Mouse (Mus musculus) midbrain, embryonic 14.5 days (tissue): ENCODE measurements around the gene Anp32b. TPM values are rescaled to one million over a fixed set of nuclear protein-coding genes. Genes with fewer than 3 reads are reported as not detected.

Source experiments
- ATAC-seq: fragments of 200-750 bp; cut with Nextera tagmentation; 2 replicates; pipeline ENCODE4 v1.8.0; 2017; ENCODE audit warnings: moderate number of reproducible peaks, moderate library complexity; ENCODE audit not compliant: low FRiP score, low TSS enrichment
- DNase-seq: peaks from one replicate; pipeline ENCODE4 v3.0.0-alpha.2; 2015
- H3K27ac ChIP-seq: fragments of 300-500 bp; sonication (generic); replicated peaks from 2 replicates; pipeline ENCODE4 v1.5.1; 2014; ENCODE audit warnings: mild to moderate bottlenecking, low read depth, low read length, moderate library complexity
- H3K27me3 ChIP-seq: fragments of 300-500 bp; sonication (generic); 2 replicates; pipeline ENCODE4 v1.6.1; 2014; ENCODE audit warnings: low read length, control low read depth, mixed read lengths; ENCODE audit not compliant: control insufficient read depth, insufficient read depth
- H3K36me3 ChIP-seq: fragments of 300-500 bp; sonication (generic); 2 replicates; pipeline ENCODE4 v1.6.1; 2014; ENCODE audit warnings: low read length, control low read depth; ENCODE audit not compliant: control insufficient read depth, insufficient read depth
- H3K4me1 ChIP-seq: fragments of 300-500 bp; sonication (generic); 2 replicates; pipeline ENCODE4 v1.6.1; 2014; ENCODE audit warnings: mild to moderate bottlenecking, antibody characterized with exemption, low read length, control low read depth; ENCODE audit not compliant: control insufficient read depth, insufficient read depth
- H3K4me2 ChIP-seq: fragments of 300-500 bp; sonication (generic); 2 replicates; pipeline ENCODE4 v1.6.1; 2014; ENCODE audit warnings: mild to moderate bottlenecking, low read length, moderate library complexity
- H3K4me3 ChIP-seq: fragments of 300-500 bp; sonication (generic); replicated peaks from 2 replicates; pipeline ENCODE4 v1.5.1; 2014; ENCODE audit warnings: low read depth, low read length
- H3K9ac ChIP-seq: fragments of 300-500 bp; sonication (generic); replicated peaks from 2 replicates; pipeline ENCODE4 v1.6.1; 2014; ENCODE audit warnings: mild to moderate bottlenecking, low read length, moderate library complexity
- H3K9me3 ChIP-seq: fragments of 300-500 bp; sonication (generic); 2 replicates; pipeline ENCODE4 v1.6.1; 2016; ENCODE audit warnings: low read length, control low read depth, mixed read lengths; ENCODE audit not compliant: control insufficient read depth
- WGBS: fragments of 180-500 bp; shearing (Covaris S2); extraction: QIAGEN DNeasy Blood & Tissue Kit; methylation state at CpG from one replicate; pipeline ENCODE4 v1.1.7; 2014; 5-methylcytosine and 5-hydroxymethylcytosine counted together
- polyA plus RNA-seq: library from polyadenylated mRNA; unstranded; fragments of >200 nt; fragmentation: Nextera tagmentation; extraction: Ambion mirVana; gene quantifications from 2 replicates; pipeline ENCODE4 v1.2.1, GENCODE M21; 2014

The Anp32b gene
- polyA plus RNA-seq, 1 experiment from 2014 or later: 70.4 TPM

DNA sequence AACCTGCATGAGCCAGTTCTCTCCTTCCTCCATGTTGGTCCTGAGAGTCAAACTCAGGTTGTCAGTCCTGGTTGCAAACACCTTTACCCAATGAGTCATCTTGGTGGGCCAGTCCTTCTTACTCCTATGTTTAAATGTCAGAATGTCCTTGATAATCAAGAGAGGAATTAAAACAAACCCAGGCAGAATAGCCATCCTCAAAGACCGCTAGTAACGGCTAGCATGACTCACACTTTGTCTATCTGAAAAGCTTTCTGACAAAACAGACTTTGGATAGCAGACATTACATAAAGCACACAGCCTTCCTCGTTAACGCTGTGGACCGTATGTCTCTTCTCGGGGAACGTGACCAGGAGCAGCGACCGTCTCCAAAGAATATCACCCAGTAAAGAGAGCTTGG lies 31.9 kb upstream of the Anp32b start:
- Histone ChIP-seq H3K4me3 (no peak overlapping the region), H3K9me3 (no peaks in the 10 kb centered on the region), H3K27me3 (no peaks in the 10 kb centered on the region), H3K4me1 (no peaks in the 10 kb centered on the region), H3K4me2 (no peak overlapping the region), H3K36me3 (no peaks in the 10 kb centered on the region), H3K9ac (no peak overlapping the region), H3K27ac (no peak overlapping the region)
- ATAC-seq: no peak
- 92% methylated on average over 9 of the region's 9 CpGs for WGBS
- no peak for DNase-seq

DNA sequence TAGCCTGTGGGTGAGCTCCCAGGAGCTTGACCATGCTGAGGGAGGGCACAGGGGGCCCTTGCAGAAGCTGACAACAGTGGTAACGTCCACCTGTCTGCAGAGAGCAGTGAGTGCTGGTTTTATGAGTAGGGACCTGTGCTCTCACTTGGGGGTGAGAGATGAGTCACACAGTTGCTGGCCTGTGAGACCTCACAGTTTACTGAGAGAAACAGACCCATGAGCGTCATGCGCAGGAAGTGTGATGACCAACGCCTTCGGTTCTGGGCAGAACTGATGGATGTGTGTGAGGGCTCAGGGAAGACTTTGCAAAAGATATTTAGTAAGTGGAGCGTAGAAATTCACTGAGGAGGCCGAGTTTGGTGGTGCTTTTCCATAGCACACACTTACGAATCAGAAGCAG lies 28.1 kb upstream of the Anp32b start:
- Histone ChIP-seq H3K4me1 (no peaks in the 10 kb centered on the region), H3K4me2 (no peak overlapping the region), H3K27ac (no peak overlapping the region), H3K27me3 (no peaks in the 10 kb centered on the region), H3K9me3 (no peaks in the 10 kb centered on the region), H3K36me3 (no peaks in the 10 kb centered on the region), H3K4me3 (no peak overlapping the region), H3K9ac (no peak overlapping the region)
- DNase-seq: no peak
- WGBS: 85% methylated on average over 8 of the region's 8 CpGs
- no peak for ATAC-seq

DNA sequence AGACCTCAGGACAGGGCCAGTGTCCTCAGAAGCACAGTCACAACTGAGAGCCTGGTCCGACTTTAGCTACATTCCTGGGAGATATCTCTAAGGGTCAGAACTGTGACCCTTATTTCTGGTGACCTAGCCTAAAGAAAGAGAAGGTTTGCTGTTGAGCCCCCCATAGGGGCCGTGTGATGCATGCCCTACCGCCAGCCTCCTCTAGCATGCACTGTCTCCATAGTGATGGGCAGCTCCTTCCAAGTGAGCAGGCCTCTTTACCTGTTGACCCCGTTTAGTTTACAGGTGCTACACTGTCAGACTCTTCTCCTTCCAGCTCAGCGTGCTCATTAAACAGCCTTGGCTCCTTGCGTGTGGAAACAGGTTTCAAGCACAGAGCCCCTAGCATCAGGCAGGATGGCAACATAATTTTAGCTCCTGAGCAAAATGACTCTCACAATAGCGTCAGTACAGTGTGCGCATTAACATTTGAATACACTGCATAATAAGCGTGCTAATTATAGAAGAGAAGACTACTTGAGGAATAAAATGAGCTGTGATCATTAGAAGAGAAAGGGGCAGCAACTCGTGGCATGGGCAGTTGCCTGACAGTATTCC lies 21.7 kb upstream of the Anp32b start:
- ATAC-seq (no peak), DNase-seq (peak; percentile 11)
- no peaks in the 10 kb centered on the region for H3K36me3 ChIP-seq
- H3K27me3 ChIP-seq: no peaks in the 10 kb centered on the region
- H3K9ac ChIP-seq: no peak overlapping the region
- H3K4me2 ChIP-seq: no peak overlapping the region
- H3K9me3 ChIP-seq: no peaks in the 10 kb centered on the region
- WGBS: 47% methylated on average over 10 of the region's 10 CpGs
- no peaks in the 10 kb centered on the region for H3K4me1 ChIP-seq
- no peak overlapping the region for H3K27ac ChIP-seq
- H3K4me3 ChIP-seq: no peak overlapping the region

DNA sequence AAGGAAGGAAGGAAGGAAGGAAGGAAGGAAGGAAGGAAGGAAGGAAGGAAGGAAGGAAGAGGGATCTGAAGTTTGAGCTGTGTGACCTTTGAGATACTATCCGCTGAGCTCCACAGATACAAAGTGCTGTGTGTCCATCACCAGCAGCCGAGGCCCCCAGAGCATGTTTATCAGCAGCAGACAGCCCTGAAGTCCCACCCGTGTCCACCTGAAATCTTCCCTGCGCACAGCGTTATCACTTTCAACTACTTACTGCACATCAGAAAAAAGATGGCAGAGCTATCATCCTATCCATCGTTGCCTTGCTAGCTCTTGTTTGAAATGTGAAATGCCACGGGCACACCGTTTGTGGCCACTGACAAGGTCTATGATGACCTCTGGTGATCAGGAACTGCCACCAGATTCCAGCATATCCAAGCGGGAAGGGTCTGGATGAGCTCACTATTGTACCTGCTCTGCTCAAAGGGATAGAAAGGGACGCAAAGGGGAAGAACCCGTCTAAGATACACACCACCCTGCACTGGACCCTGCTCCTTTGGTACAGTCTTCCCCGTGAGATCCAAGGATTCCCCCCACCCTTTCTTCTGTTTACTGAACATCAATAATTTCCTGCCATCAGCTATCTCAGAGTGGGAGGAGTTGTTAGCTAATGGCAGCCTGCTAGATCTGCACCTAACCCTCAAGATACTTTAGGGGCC lies 18.2 kb upstream of the Anp32b start:
- no peaks in the 10 kb centered on the region for H3K9me3 ChIP-seq

DNA sequence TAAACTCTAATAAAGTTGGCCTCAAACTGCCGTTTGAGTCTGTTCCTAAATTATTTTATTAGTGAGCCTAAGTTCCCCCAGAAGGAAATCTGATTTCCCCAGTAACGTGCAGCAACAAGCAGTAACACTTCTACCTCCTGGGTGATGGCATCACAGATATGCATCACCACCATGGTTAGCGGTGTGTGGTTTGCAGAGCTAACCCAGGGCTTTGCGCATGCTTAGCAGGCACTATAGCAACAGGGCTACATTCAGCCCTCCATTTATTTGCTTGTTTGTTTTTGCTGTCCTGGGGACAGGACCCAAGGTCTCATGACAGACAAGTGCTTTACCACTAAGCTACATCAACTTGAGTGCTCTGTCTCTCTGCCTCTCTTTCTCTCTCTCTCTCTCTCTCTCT lies 8.2 kb upstream of the Anp32b start:
- no peak for ATAC-seq
- Histone ChIP-seq H3K9ac (no peak overlapping the region), H3K4me1 (no peaks in the 10 kb centered on the region), H3K4me2 (no peak overlapping the region), H3K9me3 (no peaks in the 10 kb centered on the region), H3K36me3 (no peaks in the 10 kb centered on the region), H3K27me3 (no peaks in the 10 kb centered on the region), H3K4me3 (no peak overlapping the region), H3K27ac (no peak overlapping the region)
- no peak for DNase-seq
- 74% methylated on average over 4 of the region's 4 CpGs for WGBS

More for the DNA sequence above, 18.2 kb upstream of the Anp32b start:
- Histone ChIP-seq H3K27ac (no peak overlapping the region), H3K36me3 (no peaks in the 10 kb centered on the region), H3K4me1 (no peaks in the 10 kb centered on the region), H3K9ac (no peak overlapping the region), H3K4me2 (no peak overlapping the region), H3K4me3 (no peak overlapping the region), H3K27me3 (no peaks in the 10 kb centered on the region)
- ATAC-seq (no peak), DNase-seq (no peak)
- WGBS: 94% methylated on average over 12 of the region's 12 CpGs

DNA sequence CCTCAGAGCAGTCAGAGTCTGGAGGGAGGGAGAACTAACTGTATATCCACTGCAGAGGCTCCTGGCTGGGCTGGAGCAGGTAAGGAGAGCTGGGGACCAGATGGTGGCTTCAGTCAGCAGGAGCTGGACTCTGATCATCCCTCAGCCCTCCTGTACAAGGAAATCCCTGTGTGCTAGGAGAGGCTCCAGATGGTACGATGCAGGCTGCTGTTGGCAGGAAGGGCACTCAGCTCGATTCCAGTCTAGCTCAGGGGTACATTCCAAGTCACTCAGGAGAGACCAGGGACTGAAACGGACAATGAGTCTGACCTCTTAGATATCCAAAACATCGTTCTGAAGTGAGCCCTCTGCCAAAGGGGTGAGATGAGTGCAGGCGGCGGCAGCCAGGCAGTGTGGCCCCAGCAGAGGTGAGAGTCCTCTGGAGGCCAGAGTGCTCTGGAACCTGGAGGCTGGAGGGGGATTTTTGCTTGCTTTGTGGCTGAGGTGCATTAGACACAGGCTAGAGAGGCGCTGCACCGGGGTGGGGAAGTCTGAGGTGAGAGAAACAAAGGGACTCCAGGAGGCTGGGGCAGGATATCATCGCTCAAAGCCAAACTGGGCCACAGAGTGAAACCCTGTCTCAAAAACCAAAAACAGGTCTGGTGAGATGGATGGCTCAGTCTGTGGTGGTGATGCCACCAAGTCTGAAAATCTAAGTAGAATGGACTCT lies 5.3 kb upstream of the Anp32b start:
- H3K9me3 ChIP-seq: no peaks in the 10 kb centered on the region
- no peak overlapping the region for H3K4me2 ChIP-seq
- DNase-seq: no peak
- no peak overlapping the region for H3K9ac ChIP-seq
- WGBS: 54% methylated on average over 9 of the region's 9 CpGs
- no peaks in the 10 kb centered on the region for H3K27me3 ChIP-seq
- H3K27ac ChIP-seq: no peak overlapping the region
- no peak for ATAC-seq
- H3K4me3 ChIP-seq: no peak overlapping the region
- H3K4me1 ChIP-seq: no peaks in the 10 kb centered on the region
- no peaks in the 10 kb centered on the region for H3K36me3 ChIP-seq

DNA sequence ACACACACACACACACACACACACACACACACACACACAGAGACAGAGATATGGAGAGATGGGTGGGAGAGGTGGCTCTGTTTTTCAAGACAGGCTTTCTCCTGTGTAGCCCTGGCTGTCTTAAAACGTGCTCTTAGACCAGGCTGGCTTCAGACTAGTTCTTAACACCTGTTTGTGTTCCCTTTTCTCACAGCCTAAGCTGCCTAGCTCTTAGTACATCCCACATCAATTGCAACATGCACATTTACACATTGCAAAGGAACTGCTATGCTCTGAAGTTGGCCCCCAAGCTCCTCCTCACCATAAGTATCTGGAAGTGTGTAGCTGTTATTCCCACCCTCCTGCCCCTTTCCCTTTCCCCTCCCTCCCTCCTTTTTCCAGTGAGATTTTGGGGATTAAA lies 3.2 kb upstream of the Anp32b start:
- WGBS: 78% methylated on average over 1 of the region's 1 CpGs
- Histone ChIP-seq H3K9ac (no peak overlapping the region), H3K27me3 (no peaks in the 10 kb centered on the region), H3K4me2 (no peak overlapping the region), H3K4me1 (peaks cover 2% of the 10 kb centered on the region; the same call in 1 of the 2 replicates), H3K36me3 (no peaks in the 10 kb centered on the region), H3K27ac (no peak overlapping the region), H3K4me3 (no peak overlapping the region), H3K9me3 (no peaks in the 10 kb centered on the region)
- ATAC-seq (no peak), DNase-seq (no peak)

DNA sequence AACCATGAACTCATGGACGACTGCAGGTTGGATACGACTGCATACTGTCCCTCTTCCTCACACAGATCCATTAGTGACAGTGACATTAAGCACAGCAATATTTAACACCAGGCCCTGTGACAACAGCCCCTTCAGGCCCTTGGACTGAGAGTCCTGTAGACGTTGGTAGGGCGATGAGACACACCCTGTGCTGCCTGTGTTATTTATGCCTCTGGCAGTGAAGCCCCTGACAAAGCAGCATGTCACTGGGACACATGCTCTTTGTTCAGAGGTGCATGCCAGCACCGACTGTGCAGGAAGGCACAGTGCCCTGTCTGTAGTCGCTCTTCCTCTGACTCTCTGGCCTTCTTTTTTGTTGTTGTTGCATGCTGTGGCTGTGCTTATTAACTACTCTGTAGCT lies 1.8 kb upstream of the Anp32b start:
- no peak for DNase-seq
- ATAC-seq: no peak
- Histone ChIP-seq H3K27me3 (no peaks in the 10 kb centered on the region), H3K27ac (no peak overlapping the region), H3K9me3 (no peaks in the 10 kb centered on the region), H3K4me1 (peaks cover 13% of the 10 kb centered on the region; the same call in 1 of the 2 replicates), H3K4me2 (no peak overlapping the region), H3K9ac (no peak overlapping the region), H3K36me3 (no peaks in the 10 kb centered on the region), H3K4me3 (no peak overlapping the region)
- WGBS: 44% methylated on average over 6 of the region's 6 CpGs
